Mouse (Mus musculus): ENCODE data around the gene Cacna1d. TPM values are rescaled to one million over a fixed set of nuclear protein-coding genes. Genes with fewer than 3 reads are reported as not detected.

Cacna1d gene
- polyA plus RNA-seq, 1 experiment from 2014 or later = 0.46 TPM

- ATAC-seq = no peak
Observed at GRCm38 (mm10) chr14:30318715-30319437, 172.4 kb downstream of the Cacna1d start.

GRCm38 (mm10) chr14:30318293-30318692, 173.0 kb downstream of the Cacna1d start:
- Histone ChIP-seq H3K9ac (no peak overlapping the region), H3K4me3 (no peak overlapping the region), H3K9me3 (replicated peaks) (no peaks in the 10 kb centered on the region), H3K27ac (no peak overlapping the region), H3K36me3 (no peaks in the 10 kb centered on the region), H3K4me2 (no peak overlapping the region), H3K4me1 (no peaks in the 10 kb centered on the region), H3K27me3 (replicated peaks) (no peaks in the 10 kb centered on the region)
- ATAC-seq = no peak
- WGBS (ENCODE audit: insufficient replicate concordance) = 82% methylated on average over 12 of the region's 12 CpGs

More at GRCm38 (mm10) chr14:30318715-30319437, 172.4 kb downstream of the Cacna1d start:
- Histone ChIP-seq H3K9me3 (replicated peaks) (no peaks in the 10 kb centered on the region), H3K36me3 (no peaks in the 10 kb centered on the region), H3K27me3 (replicated peaks) (no peaks in the 10 kb centered on the region), H3K9ac (no peak overlapping the region), H3K4me3 (no peak overlapping the region), H3K4me2 (no peak overlapping the region), H3K4me1 (no peaks in the 10 kb centered on the region), H3K27ac (no peak overlapping the region)
- WGBS (ENCODE audit: insufficient replicate concordance) = 67% methylated on average over 9 of the region's 9 CpGs

- no peaks in the 10 kb centered on the region for H3K9me3 ChIP-seq (replicated peaks)
- H3K4me3 ChIP-seq = no peak overlapping the region
- H3K27me3 ChIP-seq (replicated peaks) = no peaks in the 10 kb centered on the region
- H3K36me3 ChIP-seq = no peaks in the 10 kb centered on the region
- no peak overlapping the region for H3K4me2 ChIP-seq
- no peaks in the 10 kb centered on the region for H3K4me1 ChIP-seq
- H3K27ac ChIP-seq = no peak overlapping the region
- no peak overlapping the region for H3K9ac ChIP-seq
- WGBS (ENCODE audit: insufficient replicate concordance) = 55% methylated on average over 10 of the region's 10 CpGs
- no peak for ATAC-seq
Observed at GRCm38 (mm10) chr14:30317616-30318015, 173.6 kb downstream of the Cacna1d start.

GRCm38 (mm10) chr14:30311206-30311889, 179.9 kb downstream of the Cacna1d start:
- H3K9me3 ChIP-seq (replicated peaks) = no peaks in the 10 kb centered on the region
- no peaks in the 10 kb centered on the region for H3K27me3 ChIP-seq (replicated peaks)
- no peak overlapping the region for H3K4me3 ChIP-seq
- H3K27ac ChIP-seq = no peak overlapping the region
- no peak for ATAC-seq
- H3K4me2 ChIP-seq = no peak overlapping the region
- H3K9ac ChIP-seq = no peak overlapping the region
- 56% methylated on average over 13 of the region's 13 CpGs for WGBS (ENCODE audit: insufficient replicate concordance)
- H3K4me1 ChIP-seq = no peaks in the 10 kb centered on the region
- H3K36me3 ChIP-seq = no peaks in the 10 kb centered on the region

DNA sequence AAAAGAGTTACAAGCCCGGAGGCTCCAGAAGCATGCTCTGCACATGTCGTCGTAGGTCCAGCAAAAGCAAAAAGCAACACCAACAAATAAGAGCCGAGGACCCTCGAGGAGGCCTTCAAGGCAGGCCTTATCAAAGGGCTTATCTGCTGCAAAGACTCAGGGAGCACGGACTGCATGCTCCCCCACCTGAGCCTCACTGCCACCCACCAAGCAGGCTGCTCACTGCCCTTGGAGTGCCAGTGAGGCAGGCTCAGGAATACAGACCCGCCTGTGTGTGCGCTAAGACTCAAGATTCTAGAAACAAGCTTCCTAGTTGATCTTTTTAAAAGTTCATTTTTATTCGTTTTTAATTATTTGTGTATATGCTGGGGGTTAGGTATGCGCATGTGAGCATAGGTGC, 181.0 kb downstream of the Cacna1d start:
- H3K4me1 ChIP-seq = no peaks in the 10 kb centered on the region
- H3K36me3 ChIP-seq = no peaks in the 10 kb centered on the region
- ATAC-seq = no peak
- H3K27me3 ChIP-seq (replicated peaks) = no peaks in the 10 kb centered on the region
- no peaks in the 10 kb centered on the region for H3K9me3 ChIP-seq (replicated peaks)
- no peak overlapping the region for H3K9ac ChIP-seq
- H3K4me2 ChIP-seq = no peak overlapping the region
- H3K27ac ChIP-seq = no peak overlapping the region
- WGBS (ENCODE audit: insufficient replicate concordance) = 61% methylated on average over 10 of the region's 10 CpGs
- H3K4me3 ChIP-seq = no peak overlapping the region

DNA sequence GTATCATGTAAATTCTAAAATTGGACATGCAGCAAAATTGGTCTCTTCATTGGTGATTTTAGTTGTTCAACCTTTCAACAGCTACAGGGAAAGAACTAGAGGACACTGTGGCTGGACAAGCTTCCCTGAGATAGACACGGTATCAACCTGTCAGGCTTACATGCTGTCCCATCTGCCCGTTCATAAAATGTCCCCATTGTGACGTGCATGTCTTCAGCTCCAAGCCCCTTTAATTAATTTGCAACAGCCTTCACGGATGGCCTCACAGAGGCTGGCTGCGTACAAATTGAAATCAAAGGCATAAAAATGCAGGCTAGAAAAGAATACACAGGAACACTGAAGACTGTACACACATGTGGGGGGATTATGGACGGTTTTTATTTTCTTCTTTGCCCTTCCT, 185.0 kb downstream of the Cacna1d start:
- Histone ChIP-seq H3K9me3 (replicated peaks) (no peaks in the 10 kb centered on the region), H3K4me2 (no peak overlapping the region), H3K27ac (no peak overlapping the region), H3K4me3 (no peak overlapping the region), H3K36me3 (no peaks in the 10 kb centered on the region), H3K27me3 (replicated peaks) (no peaks in the 10 kb centered on the region), H3K4me1 (no peaks in the 10 kb centered on the region), H3K9ac (no peak overlapping the region)
- ATAC-seq = no peak
- WGBS (ENCODE audit: insufficient replicate concordance) = 68% methylated on average over 6 of the region's 6 CpGs

- no peak overlapping the region for H3K9ac ChIP-seq
- no peaks in the 10 kb centered on the region for H3K36me3 ChIP-seq
- no peaks in the 10 kb centered on the region for H3K4me1 ChIP-seq
- 80% methylated on average over 7 of the region's 7 CpGs for WGBS (ENCODE audit: insufficient replicate concordance)
- no peak overlapping the region for H3K4me2 ChIP-seq
- no peak overlapping the region for H3K4me3 ChIP-seq
- no peaks in the 10 kb centered on the region for H3K27me3 ChIP-seq (replicated peaks)
- ATAC-seq = no peak
- no peaks in the 10 kb centered on the region for H3K9me3 ChIP-seq (replicated peaks)
- no peak overlapping the region for H3K27ac ChIP-seq
Observed at GRCm38 (mm10) chr14:30299946-30300345, 191.3 kb downstream of the Cacna1d start.

GRCm38 (mm10) chr14:30297492-30297891, 193.8 kb downstream of the Cacna1d start:
- no peak overlapping the region for H3K4me3 ChIP-seq
- no peaks in the 10 kb centered on the region for H3K9me3 ChIP-seq (replicated peaks)
- H3K9ac ChIP-seq = no peak overlapping the region
- 82% methylated on average over 11 of the region's 11 CpGs for WGBS (ENCODE audit: insufficient replicate concordance)
- H3K4me2 ChIP-seq = no peak overlapping the region
- H3K36me3 ChIP-seq = no peaks in the 10 kb centered on the region
- H3K4me1 ChIP-seq = no peaks in the 10 kb centered on the region
- no peaks in the 10 kb centered on the region for H3K27me3 ChIP-seq (replicated peaks)
- ATAC-seq = no peak
- H3K27ac ChIP-seq = no peak overlapping the region

- WGBS (ENCODE audit: insufficient replicate concordance) = 27% methylated on average over 1 of the region's 1 CpGs
- H3K27ac ChIP-seq = no peak overlapping the region
- H3K9me3 ChIP-seq (replicated peaks) = no peaks in the 10 kb centered on the region
- H3K4me2 ChIP-seq = no peak overlapping the region
- no peaks in the 10 kb centered on the region for H3K27me3 ChIP-seq (replicated peaks)
- no peak for ATAC-seq
- no peaks in the 10 kb centered on the region for H3K4me1 ChIP-seq
- no peaks in the 10 kb centered on the region for H3K36me3 ChIP-seq
- H3K4me3 ChIP-seq = no peak overlapping the region
- no peak overlapping the region for H3K9ac ChIP-seq
Observed at GRCm38 (mm10) chr14:30292135-30292463, 199.2 kb downstream of the Cacna1d start.

- H3K9me3 ChIP-seq (replicated peaks) = no peaks in the 10 kb centered on the region
- H3K4me3 ChIP-seq = no peak overlapping the region
- WGBS (ENCODE audit: insufficient replicate concordance) = 52% methylated on average over 9 of the region's 9 CpGs
- no peaks in the 10 kb centered on the region for H3K4me1 ChIP-seq
- no peaks in the 10 kb centered on the region for H3K27me3 ChIP-seq (replicated peaks)
- H3K4me2 ChIP-seq = no peak overlapping the region
- H3K27ac ChIP-seq = no peak overlapping the region
- no peak for ATAC-seq
- H3K9ac ChIP-seq = no peak overlapping the region
- H3K36me3 ChIP-seq = no peaks in the 10 kb centered on the region
Observed at GRCm38 (mm10) chr14:30291389-30292134, 199.7 kb downstream of the Cacna1d start.

DNA sequence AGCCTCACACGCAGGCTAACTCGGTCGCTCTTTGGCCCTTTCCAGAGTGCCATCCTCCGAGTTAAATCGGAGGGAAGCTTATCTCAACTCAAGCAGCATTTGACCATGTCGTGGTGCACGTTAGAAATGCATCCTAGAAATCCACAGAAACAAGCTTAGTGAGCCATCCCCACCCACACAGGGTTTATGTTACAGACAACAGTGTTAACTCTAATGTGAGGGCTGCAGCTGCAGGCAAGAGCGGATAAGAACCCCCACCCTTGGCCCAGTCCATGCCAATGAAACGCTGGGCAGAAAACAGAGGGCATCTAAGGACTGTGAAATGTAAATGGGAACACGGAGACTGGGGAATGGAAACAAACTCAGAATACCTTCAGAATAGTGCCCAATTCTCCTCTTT, 206.8 kb downstream of the Cacna1d start:
- Histone ChIP-seq H3K27me3 (replicated peaks) (no peaks in the 10 kb centered on the region), H3K27ac (no peak overlapping the region), H3K4me1 (no peaks in the 10 kb centered on the region), H3K36me3 (no peaks in the 10 kb centered on the region), H3K9ac (no peak overlapping the region), H3K9me3 (replicated peaks) (no peaks in the 10 kb centered on the region), H3K4me3 (no peak overlapping the region), H3K4me2 (no peak overlapping the region)
- no peak for ATAC-seq
- WGBS (ENCODE audit: insufficient replicate concordance) = 60% methylated on average over 10 of the region's 10 CpGs

- no peaks in the 10 kb centered on the region for H3K36me3 ChIP-seq
- H3K4me2 ChIP-seq = no peak overlapping the region; the same call in 1 of the 2 replicates
- 51% methylated on average over 10 of the region's 10 CpGs for WGBS (ENCODE audit: insufficient replicate concordance)
- H3K4me1 ChIP-seq = no peaks in the 10 kb centered on the region
- H3K4me3 ChIP-seq = no peak overlapping the region
- no peak overlapping the region for H3K27ac ChIP-seq
- ATAC-seq = no peak
- H3K9ac ChIP-seq = no peak overlapping the region
- no peaks in the 10 kb centered on the region for H3K27me3 ChIP-seq (replicated peaks)
- no peaks in the 10 kb centered on the region for H3K9me3 ChIP-seq (replicated peaks)
Observed at GRCm38 (mm10) chr14:30284022-30284421, 207.2 kb downstream of the Cacna1d start.
